8 mouse cellular contexts compared by ENCODE assay signal in genomic region chr13:62964640-62965311, GRCm38 (mm10). TPM values are rescaled to one million over a fixed set of nuclear protein-coding genes. Genes with fewer than 3 reads are reported as not detected.
A peak's percentile ranks its signal among the peaks of the same experiment; 100 is the strongest.
DNase-seq lines count a peak whose midpoint lies in the region; ATAC-seq and TF ChIP-seq lines count a peak whose summit lies in the region.

Gene 2010111I01Rik, plus strand, starts transcription at chr13:62964893.

- H3K4me3 ChIP-seq in cortical plate, adult 2 months (ENCODE audit: insufficient read depth, low read length), result peak within 1 kb of the TSS; percentile 100
- H3K4me3 ChIP-seq in megakaryocyte, embryonic 14.5 days (replicated peaks), result peak within 1 kb of the TSS; percentile 99

- H3K36me3 ChIP-seq in megakaryocyte, embryonic 14.5 days (replicated peaks; ENCODE audit: low read length), result peaks cover 6% of the 10 kb centered on the region

- DNase-seq in gastrocnemius, adult 8-10 months (ENCODE audit: low spot score in 2 of 2), result peak; percentile 89 to 93
- peak; percentile 90 for DNase-seq in hindlimb bud, embryonic 11.5 days (ENCODE audit: extremely low spot score, low read depth, low spot score)
- peak; percentile 89 to 95 for DNase-seq in left cerebral cortex, adult 8-10 months (ENCODE audit: low spot score in 2 of 2)
- DNase-seq in right cerebral cortex, postnatal 10 days (ENCODE audit: low spot score in 2 of 2), result peak; percentile 98 to 99
- peak; percentile 98 for DNase-seq in urinary bladder, postnatal 25 days (ENCODE audit: low spot score)

- peak; percentile 76 for TF ChIP-seq POLR2A in cortical plate, adult 2 months (IDR thresholded peaks at IDR 0.05; ENCODE audit: extremely low read depth, insufficient read depth, low read length)

- H3K9me3 ChIP-seq in megakaryocyte, embryonic 14.5 days, result no peaks in the 10 kb centered on the region; the same call in 1 of the 2 replicates

- peak; percentile 92 for ATAC-seq in activated CD4-positive, CD25-positive, alpha-beta regulatory T cell, adult 4 months

- peaks cover 3% of the 10 kb centered on the region for H3K27me3 ChIP-seq in megakaryocyte, embryonic 14.5 days (replicated peaks)

- H3K27ac ChIP-seq in cortical plate, adult 2 months (ENCODE audit: insufficient read depth, low read length), result no peak within 1 kb of the TSS

- TF ChIP-seq CTCF in cortical plate, adult 2 months (IDR thresholded peaks at IDR 0.05; ENCODE audit: extremely low read depth, insufficient read depth, low read length), result no peak

- peaks cover 3% of the 10 kb centered on the region; the same call in 1 of the 2 replicates for H3K4me1 ChIP-seq in cortical plate, adult 2 months (ENCODE audit: control insufficient read depth, insufficient read depth, low read length)
- H3K4me1 ChIP-seq in megakaryocyte, embryonic 14.5 days, result peaks cover 22% of the 10 kb centered on the region

RNA-seq across cellular contexts. Expression of gene 2010111I01Rik, which starts in this region (rescaled TPM):
- polyA plus RNA-seq in activated CD4-positive, CD25-positive, alpha-beta regulatory T cell, adult 4 months (2017; shearing (Covaris generic)), result 100 to 1,000 TPM; 210 to 226 TPM
- 117 and 128 TPM in 2 replicates for polyA plus RNA-seq in cortical plate, adult 2 months (2012; rRNA removed)
- total RNA-seq in gastrocnemius, adult 8-10 months (2022), result 10 to 100 TPM; 54.3 to 63.7 (median 56.8) TPM
- total RNA-seq in left cerebral cortex, adult 8-10 months (2022), result 100 to 1,000 TPM in 3 of 4 experiments, 10 to 100 TPM in 1; 98.0 to 105 (median 103) TPM
- polyA plus RNA-seq in megakaryocyte, embryonic 14.5 days (2012; ENCODE audit: insufficient read depth, low replicate concordance), result 46.5 TPM in 1 of 2 replicates, not detected in the other
